Mouse (Mus musculus): Measurements from ENCODE around the gene Spata17.

Gene Spata17

DNA sequence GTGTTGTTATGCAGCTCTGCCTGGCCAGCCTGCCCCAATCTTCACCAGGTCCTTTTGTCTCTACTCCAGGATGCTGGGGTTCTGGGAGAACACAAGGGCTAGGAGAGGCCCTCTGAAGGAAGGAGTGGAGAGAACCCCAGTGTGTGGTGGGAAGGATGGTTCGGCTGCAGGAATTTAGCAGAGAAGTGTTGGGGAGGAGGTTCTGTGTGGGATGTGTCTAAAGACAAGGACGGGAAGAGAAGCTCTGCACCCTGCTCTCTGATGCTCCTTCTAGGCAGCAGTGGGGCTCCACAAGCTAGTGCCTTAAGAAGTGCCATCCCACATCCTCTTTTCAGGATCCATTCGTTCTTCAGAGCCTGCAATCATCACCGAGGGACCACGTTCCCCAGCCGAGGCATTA, 129.2 kb downstream of the Spata17 start:
- DNase-seq (ENCODE audit: low spot score in 2 of 2) = no peak

DNA sequence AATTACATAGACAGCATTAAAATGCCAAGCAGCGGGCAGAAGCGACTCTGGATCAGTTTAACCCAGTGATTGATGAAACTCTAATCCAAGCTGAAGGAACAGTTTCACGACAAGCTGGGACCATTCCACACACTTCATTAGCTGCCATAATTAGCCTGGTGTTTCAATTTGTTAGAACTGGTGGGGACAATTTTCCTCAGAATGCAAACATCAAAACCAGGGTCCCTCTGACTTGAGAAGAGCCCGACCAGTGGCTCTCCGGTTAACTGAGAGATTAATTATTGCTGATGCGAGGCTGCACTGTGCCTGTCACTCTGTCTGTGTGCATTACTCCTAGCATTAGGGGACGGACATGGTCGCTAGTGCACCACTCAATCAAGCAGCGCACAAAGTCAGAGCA, 137.9 kb downstream of the Spata17 start:
- DNase-seq (ENCODE audit: low spot score in 2 of 2) = no peak

DNA sequence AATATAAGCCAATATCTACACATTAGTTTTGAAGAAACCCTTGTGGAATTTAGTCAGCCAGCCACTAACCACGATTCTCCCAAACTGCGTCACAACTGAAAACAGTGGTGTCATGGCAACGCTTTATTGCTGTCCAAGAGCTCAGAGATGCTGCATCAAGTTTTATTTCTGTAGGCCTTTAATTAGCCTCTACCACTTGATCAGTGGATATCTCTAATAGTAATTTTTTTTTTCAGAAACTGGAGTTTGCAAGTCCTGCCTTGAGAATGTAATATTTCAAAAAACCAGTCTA, 138.3 kb downstream of the Spata17 start:
- DNase-seq (ENCODE audit: low spot score in 2 of 2) = no peak

DNA sequence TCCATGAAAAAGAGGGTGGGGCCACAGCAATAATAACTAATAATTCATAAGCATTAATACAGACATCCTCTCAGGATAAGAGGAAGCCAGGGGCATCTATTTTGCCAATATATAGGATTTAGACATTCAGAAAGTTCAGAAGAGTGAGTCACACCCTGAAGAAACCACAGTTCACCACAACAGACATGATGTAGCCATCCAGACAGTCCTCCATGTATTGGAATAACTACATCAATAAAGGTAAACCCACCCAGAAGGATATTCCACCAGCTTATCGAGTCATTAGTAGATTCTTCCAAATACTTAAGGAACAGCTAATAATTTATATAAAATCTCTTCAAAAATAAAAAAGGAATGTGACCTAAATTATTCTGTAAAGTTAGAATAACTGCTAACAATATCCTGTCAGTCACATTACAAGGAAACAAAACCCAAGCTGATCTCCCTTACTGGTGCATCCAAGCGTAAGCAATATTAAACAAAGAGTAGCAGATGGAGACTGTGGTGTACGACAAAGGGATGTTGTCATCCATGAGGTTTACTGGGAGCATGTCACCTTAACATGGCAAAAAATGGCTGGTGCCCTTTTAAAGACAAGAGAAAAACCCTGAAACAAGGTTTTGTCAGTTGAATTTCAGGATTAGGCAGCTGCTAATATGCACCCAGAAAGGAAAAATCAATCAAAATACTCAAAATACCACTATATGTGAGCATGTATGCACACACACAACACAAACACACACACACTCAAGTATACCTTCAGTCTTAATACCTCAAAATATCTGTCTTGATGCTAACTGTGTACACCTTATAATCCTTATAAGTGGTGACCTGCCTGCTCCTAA, 138.8 kb downstream of the Spata17 start:
- no peak for DNase-seq (ENCODE audit: low spot score in 2 of 2)

DNA sequence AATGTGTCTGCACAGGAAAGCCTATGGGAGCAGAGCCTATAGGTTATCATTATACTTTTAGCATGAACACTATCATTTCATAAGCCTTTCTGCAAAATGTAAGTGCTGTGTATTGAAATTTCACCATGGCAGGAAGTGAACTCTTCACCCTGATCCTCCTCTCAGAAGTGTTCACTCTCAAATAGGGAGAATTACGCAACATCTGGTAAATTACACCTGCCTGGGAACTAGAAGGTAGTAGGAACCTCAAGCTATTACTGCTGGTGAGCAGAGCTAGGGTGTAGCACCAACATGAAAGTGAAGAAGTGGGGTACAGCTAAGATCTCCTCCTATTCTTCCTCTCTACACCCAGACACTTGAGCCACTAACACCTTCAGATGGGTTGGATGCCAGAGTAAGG, 155.4 kb downstream of the Spata17 start:
- DNase-seq (ENCODE audit: low spot score in 2 of 2) = no peak

DNA sequence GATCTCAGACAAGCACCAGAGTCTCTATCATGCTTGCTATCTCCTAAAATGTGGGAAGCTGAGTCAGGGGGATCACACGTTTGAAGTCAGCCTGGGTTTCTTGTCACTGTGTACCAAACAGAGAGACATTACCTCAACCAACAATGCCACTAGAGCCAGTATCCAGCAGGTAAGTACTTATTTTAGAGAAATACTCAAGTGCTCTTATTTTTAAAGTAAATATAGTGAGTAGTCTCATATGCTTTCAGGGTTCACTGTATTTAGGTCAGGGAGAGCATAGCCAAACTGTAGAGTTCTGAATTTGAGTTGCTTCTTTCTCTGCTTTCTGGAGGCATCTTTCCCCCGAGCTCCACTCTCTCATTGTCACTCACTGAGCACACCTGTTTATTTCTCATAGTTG, 160.9 kb downstream of the Spata17 start:
- no peak for DNase-seq (ENCODE audit: low spot score in 2 of 2)

DNA sequence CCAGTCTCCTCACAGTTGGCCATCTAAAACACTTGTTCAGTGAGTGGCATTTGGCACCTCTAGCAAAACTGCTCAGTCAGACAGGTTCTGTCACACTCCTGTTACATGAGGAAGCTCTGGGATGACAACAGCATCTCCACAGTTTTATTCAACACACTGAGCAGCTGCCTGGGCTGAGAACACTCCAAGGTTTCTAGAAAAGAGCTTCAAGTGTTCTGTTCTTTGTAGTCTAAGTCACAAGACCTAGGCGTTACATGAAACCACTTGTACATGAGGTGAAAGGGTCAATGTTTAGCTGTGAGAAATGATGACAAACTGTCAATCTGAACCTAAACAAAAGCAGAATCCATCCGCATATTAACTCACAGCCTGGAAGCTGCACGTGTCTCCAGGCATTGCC, 161.4 kb downstream of the Spata17 start:
- no peak for DNase-seq (ENCODE audit: low spot score in 2 of 2)

DNA sequence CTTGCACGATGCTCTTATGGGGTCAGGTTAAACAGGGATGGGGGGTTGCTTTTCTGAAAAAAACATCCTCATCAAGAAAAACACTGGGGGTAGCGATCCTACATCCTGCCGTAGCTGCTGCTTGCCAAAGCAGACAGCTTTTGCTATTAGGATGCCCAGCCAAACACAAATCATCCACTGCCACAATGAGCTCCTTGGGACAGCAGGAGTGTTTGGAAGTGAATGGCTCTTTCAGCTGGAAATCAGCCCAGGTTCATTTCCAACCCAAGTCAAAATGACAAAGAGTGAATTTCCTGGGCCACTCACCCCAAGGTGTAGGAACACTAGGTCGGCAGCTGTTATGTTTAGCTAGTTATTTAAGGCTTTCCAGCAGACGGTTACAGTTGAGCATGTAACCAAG, 162.7 kb downstream of the Spata17 start:
- DNase-seq (ENCODE audit: low spot score in 2 of 2) = no peak

DNA sequence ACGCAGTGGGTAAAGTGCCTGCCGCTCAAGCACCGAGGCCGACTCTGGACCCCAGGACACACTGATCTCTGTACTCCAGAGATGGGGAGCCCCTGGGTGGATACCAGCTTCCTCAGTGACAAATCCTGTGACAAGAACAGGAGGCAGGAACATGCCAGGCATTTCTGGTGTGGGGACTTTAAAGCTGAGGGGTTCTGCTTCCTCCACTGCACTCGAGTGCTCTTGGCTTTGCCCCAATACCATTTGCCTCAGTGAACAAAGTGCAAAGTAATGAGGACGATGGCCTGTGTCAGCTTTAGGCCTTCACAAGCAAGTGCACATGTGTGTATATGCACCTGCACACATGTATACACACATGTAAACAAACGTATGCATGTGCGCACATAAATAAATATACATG, 164.0 kb downstream of the Spata17 start:
- no peak for DNase-seq (ENCODE audit: low spot score in 2 of 2)

DNA sequence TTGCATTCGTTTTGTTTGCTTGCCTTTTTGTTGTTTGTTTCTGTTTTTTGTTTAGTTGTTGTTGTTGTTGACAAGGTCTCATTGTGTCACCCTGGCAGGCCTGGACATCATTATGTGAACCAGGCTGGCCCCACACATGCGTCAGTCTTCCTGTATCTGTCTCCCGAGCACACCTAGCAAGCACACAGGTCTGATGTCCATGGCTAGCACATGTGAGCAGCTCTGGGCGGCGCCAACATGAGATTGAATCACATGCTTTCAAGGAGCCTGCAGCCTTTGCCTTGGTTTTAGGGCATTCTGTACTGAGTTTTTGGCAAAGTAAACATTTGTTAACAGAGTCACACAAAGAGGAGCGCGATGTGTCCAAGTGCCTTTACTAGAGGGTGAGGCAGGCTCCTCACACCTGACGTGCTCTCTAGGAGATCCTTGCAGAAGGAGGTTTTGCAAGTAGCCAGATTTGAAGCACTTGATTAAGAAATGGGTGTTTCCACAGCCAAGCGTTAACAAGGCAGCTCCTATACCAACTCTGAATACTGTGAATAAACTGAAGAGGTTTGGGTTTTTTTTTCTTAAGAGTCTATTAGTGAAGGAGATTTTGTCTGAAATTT, 166.5 kb downstream of the Spata17 start:
- no peak for DNase-seq (ENCODE audit: low spot score in 2 of 2)

DNA sequence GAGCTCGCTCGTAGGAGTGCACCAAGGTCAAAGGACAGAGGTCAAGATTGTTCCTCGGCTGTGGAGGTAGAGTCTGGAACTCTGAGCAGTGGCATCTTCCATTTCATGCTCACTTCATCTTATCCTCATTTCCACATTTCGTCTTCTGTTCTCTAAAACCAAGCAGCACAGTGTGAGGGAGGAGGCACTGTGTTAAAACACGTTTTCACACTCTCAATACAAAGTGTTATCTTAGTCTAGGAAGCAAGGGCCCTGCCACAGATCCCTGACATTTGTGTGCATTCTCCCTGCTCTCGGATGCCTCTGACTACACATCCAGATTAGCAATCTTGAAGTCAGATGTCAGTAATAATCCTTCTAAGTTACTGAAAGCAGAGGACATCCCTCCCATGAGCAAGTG, 170.5 kb downstream of the Spata17 start:
- no peak for DNase-seq (ENCODE audit: low spot score in 2 of 2)

DNA sequence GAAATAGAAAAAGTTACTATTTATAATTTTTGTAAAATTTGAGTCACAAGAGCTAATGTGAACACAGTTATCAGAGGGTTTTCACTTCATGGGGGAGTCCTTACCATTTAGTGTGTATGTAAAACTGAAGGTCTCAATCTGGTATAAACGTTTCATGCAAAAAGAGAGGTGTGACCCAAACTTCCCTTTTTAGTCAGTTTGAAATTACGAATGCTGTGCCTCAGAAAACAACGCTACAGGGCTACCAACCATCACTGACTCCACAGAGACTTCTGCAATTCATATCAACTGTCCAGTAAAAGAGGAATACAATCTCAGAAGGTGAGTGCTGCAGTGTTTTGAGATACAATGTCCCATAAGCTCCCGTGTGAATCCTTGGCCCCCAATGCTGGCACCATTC, 175.5 kb downstream of the Spata17 start:
- no peak for DNase-seq (ENCODE audit: low spot score in 2 of 2)

DNA sequence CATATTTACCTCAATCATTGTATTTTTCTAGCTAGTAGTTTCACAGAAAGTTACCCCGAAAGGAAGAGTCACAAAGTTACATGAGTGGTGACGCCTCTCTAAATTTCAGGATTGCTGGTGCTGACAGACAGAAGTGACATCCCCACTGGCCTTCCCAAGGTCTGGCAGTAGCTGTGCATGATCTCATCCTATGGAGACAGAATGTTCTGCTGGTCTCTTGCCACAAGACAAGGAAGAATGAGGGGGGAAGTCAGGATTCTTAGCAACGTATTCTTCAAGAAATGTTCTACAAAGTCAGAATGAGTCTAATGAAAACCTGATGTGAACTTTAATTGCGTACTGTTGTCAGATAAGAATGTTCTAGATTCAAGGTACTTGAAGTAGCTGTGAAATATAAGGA, 179.5 kb downstream of the Spata17 start:
- DNase-seq (ENCODE audit: low spot score in 2 of 2) = no peak

DNA sequence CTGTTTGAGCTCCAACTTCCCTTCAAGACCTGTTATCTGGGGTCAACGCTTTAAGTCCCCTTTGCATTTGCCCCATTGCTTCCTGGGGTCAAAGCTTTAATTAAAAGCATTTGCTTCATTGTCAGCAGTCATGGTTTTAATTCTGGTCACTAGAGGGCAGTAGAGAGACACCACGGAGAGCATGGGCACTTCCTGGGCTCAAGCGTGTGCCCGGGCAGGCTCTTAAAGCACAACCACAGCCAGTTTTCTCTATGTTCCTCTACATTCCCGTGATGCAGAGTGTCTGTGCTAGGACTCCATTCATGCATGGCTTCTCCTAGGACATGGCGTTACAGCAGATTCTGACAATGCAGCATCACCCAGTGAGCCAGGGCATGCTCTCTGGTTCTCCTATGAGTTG, 183.5 kb downstream of the Spata17 start:
- no peak for DNase-seq (ENCODE audit: low spot score in 2 of 2)

DNA sequence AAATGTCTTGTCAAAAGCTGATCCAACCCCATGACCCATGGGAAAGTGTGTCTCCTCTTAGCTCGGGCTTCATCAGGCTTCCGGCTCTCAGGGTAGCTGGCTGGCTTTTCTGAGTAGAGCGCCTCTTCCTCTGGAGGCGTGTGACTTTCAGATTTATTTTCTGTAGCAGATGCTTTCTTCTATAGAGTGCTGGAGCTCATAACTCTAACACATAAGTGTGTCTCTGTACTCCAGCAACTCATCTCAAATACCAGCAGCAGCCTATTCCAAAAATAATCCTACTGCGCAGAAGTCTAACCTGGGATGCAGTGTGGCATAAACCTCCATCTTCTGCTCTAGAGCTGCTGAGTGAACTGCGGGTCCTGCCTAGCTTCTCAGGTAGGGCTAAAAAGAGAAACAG, 186.4 kb downstream of the Spata17 start:
- DNase-seq (ENCODE audit: low spot score in 2 of 2) = no peak

DNA sequence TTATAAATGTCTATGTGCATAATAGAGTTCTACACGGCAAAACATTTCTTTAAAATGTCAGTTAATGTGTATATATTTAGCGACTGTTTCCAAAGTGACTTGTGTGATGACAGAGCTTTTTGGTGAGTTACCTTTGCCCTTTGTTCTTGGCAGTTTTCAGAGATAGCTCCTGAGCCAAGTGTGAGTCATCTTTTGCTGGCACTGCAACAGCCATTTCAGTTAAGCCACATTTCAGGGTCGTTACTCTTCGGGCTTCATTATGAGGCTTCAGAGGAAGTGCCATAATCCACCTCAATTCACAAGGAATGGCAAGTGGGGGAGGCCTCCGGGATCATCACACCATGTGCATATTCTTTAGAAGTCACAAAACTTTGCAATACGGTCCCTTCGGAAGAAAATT, 195.3 kb downstream of the Spata17 start:
- DNase-seq (ENCODE audit: low spot score in 2 of 2) = no peak

DNA sequence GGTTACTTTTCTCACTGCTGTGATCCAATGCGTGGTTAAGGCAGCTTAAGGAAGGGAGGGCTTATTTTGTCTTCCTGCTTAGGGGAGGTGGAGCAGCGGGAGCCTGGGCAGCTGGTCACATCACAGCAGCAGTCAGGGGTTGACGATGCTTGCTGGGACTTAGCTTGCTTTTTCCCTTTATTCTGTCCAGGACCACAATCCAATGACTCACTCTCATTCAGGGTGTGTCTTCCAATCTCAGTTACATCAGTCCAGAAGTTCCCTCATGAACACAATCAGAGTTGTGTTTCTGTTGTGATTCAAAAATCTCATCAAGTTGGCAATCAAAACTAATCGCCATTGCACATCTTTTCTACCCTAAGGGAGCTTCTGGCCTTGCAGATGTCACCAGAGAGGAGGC, 199.1 kb downstream of the Spata17 start:
- DNase-seq (ENCODE audit: low spot score in 2 of 2) = no peak

DNA sequence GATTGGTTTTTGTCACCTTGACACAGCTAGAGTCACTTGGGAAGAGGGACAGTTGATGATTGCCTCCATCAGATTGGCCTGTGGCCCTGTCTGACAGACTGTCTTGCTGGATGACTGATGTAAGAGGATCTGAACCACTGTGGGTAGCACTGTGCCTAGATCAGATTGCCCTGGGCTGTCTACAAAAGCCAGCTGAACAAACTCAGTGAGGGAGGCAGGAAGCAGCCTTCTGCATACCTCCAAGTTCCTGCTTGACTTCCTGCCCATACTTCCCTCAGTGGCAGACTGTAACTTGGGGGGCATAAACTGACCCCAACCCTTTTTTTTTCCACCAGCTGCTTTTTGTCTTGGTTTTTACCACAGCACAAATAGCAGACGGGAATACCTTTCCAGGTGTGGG, 199.6 kb downstream of the Spata17 start:
- no peak for DNase-seq (ENCODE audit: low spot score in 2 of 2)

DNA sequence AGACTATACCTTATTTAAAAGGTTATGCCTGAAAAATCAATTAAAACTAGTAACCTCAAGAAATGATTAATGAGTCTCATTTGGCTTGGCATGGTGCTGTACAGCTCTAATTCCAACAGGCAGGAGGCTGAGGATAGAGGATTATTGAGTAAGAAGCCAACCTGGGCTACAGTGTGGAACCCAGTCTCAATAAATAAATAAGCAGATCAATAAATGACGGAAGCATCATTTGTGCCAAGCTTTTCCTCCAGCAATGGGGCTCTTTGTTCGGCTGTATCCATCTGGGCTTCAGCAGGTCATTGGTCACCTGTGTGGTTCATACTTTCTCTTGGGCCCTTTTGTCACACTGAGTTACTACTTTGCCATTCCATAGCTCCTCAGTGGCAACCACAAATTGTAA, 201.1 kb downstream of the Spata17 start:
- DNase-seq (ENCODE audit: low spot score in 2 of 2) = no peak

DNA sequence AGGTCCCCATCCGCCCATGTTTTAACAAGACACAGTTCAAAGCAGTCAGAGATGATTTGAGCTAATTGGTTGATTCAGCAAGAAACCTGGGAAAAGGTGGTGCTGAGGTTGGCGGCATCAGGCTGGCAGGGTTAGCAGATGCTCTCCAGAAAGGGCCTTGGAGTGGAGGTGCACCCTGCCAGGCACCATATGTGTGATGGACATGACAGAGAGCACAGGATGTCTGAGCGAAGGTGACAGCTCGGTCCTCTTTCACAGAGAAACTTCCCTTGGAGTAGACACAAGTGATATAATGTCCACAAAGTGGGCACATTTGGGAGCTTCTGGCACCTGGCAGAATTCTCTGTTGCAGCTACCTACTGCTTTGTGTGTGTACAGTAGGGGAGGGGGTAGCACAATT, 203.7 kb downstream of the Spata17 start:
- DNase-seq (ENCODE audit: low spot score in 2 of 2) = no peak

DNA sequence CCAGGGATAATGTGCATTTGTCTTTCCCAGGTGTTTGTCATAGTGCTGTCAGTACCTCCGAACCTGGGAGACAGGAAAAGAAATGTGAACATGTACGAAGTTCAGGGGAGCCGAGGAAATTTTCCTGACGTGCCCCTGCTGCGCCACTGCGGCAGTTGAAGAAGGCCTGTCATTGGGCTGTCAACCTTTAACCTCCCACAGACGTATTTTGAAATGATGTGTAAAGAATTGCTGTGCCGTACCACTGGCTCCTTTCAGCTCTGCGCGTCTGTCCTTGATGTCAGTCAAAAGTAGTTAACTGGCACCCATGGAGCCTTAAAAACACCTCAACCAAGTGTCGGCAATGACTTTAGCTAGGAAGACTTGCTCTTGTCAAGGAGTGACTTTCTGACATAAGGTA, 205.2 kb downstream of the Spata17 start:
- DNase-seq (ENCODE audit: low spot score in 2 of 2) = no peak

DNA sequence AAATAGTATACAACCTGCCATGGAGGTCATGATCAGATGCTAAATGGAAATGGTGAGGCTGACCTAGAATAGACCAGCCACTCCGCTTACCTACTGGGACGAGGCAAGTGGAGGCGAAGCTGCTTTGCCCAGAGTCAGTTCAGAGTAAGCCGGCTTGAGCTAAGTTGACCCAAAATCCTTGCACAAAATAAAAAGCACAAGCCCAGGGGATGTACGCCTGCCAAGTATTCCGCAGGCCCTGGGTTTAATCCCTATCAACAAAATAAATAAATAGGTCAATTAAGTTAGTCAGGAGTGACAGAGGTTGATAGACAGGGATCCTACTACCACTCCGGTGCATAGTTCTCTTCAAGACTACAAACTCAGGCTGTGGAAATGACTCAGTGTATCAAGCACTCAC, 207.0 kb downstream of the Spata17 start:
- no peak for DNase-seq (ENCODE audit: low spot score in 2 of 2)

DNA sequence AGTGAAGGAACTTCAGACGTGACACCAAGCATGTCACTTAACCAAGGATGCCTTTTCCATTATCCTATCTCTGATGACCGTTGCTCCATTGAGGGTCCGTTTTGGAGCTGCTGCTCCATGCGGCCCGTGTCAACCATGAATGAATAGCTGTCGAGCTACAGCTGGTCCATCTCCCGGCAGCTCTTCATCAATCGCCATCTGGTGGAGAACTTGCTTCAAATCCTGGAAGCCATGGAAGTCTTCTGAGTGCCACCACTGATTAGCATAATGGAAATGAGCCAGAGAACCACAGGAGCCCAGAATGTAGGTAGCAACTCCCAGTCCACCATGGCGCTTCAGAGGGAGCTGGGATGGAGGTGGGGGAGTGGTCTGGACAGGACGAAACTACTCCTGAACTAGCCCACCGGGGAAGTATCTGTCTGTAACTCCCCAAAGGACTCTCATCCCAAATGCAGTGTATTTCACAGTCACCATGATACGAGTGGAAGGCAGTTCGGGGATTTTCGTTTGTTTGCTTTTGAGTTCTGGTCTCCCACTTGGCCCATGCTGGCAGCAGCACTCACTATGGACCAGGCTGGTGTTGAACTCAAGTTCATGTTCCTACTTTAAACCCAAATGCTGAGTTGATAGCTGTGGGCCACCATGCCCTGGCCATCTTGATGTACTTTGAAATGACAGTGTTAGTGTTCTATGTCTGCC, 208.9 kb downstream of the Spata17 start:
- DNase-seq (ENCODE audit: low spot score in 2 of 2) = no peak
